Mouse (Mus musculus): ENCODE measurements around the gene Gm9508. TPM values are rescaled to one million over a fixed set of nuclear protein-coding genes. Genes with fewer than 3 reads are reported as not detected.

The Gm9508 gene
- polyA plus RNA-seq, 1 experiment from 2014 or later, result not detected

DNA sequence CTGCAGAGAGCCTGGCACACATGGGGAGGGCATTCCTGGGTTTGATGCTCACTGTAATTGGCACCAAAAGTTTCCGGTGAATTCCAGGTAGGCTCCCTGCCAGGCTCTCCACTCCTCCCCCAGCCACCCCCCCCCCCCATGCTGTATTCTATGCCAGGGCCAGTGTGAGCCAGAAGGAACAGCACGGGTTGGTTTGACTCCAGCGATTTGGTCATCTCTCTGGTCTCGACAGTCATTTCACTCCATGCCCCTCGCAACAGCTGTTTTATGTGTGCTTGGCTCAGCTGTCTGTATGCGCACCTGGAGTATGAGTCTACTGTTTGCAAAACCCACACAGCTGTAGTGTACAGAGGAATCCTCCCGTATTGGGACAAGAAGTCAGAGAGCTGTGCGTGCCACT, 30.7 kb downstream of the Gm9508 start:
- Histone ChIP-seq H3K36me3 (no peaks in the 10 kb centered on the region), H3K9ac (no peak overlapping the region), H3K4me2 (no peak overlapping the region), H3K4me3 (no peak overlapping the region), H3K27me3 (0 out of 2 replicates have a peak, but pooled peaks cover 3% of the 10 kb centered on the region), H3K4me1 (peaks cover 3% of the 10 kb centered on the region; the same call in 1 of the 2 replicates), H3K9me3 (no peaks in the 10 kb centered on the region), H3K27ac (no peak overlapping the region)
- 80% methylated on average over 8 of the region's 8 CpGs for WGBS
- ATAC-seq (ENCODE audit: insufficient number of reproducible peaks, insufficient read depth, low FRiP score, low TSS enrichment, low read depth), result no peak

GRCm38 (mm10) chr10:77663949-77664665, 32.9 kb downstream of the Gm9508 start:
- no peak for ATAC-seq (ENCODE audit: insufficient number of reproducible peaks, insufficient read depth, low FRiP score, low TSS enrichment, low read depth)
- no peak overlapping the region for H3K27ac ChIP-seq
- H3K9ac ChIP-seq, result 0 out of 2 replicates have a peak overlapping the region, but pooled peaks have one; percentile 32
- no peak overlapping the region for H3K4me3 ChIP-seq
- no peaks in the 10 kb centered on the region for H3K36me3 ChIP-seq
- H3K4me2 ChIP-seq, result no peak overlapping the region
- H3K9me3 ChIP-seq, result peaks cover 4% of the 10 kb centered on the region; the same call in 1 of the 2 replicates
- peaks cover 3% of the 10 kb centered on the region; the same call in 1 of the 2 replicates for H3K4me1 ChIP-seq
- 55% methylated on average over 43 of the region's 43 CpGs for WGBS
- 0 out of 2 replicates have a peak, but pooled peaks cover 3% of the 10 kb centered on the region for H3K27me3 ChIP-seq

- no peak overlapping the region for H3K4me2 ChIP-seq
Measured at GRCm38 (mm10) chr10:77658286-77658994, 38.6 kb downstream of the Gm9508 start.

GRCm38 (mm10) chr10:77652046-77652445, 45.0 kb downstream of the Gm9508 start:
- Histone ChIP-seq H3K27me3 (no peaks in the 10 kb centered on the region), H3K36me3 (0 out of 2 replicates have a peak, but pooled peaks cover 3% of the 10 kb centered on the region), H3K4me1 (peaks cover 11% of the 10 kb centered on the region; the same call in 1 of the 2 replicates), H3K9me3 (no peaks in the 10 kb centered on the region), H3K9ac (no peak overlapping the region), H3K27ac (no peak overlapping the region), H3K4me3 (no peak overlapping the region), H3K4me2 (no peak overlapping the region)
- 82% methylated on average over 9 of the region's 9 CpGs for WGBS
- no peak for ATAC-seq (ENCODE audit: insufficient number of reproducible peaks, insufficient read depth, low FRiP score, low TSS enrichment, low read depth)

More at GRCm38 (mm10) chr10:77658286-77658994, 38.6 kb downstream of the Gm9508 start:
- H3K9me3 ChIP-seq, result peaks cover 4% of the 10 kb centered on the region; the same call in 1 of the 2 replicates
- no peak for ATAC-seq (ENCODE audit: insufficient number of reproducible peaks, insufficient read depth, low FRiP score, low TSS enrichment, low read depth)
- no peak overlapping the region for H3K9ac ChIP-seq
- 69% methylated on average over 15 of the region's 15 CpGs for WGBS
- H3K27ac ChIP-seq, result no peak overlapping the region
- H3K27me3 ChIP-seq, result no peaks in the 10 kb centered on the region
- peaks cover 4% of the 10 kb centered on the region; the same call in 1 of the 2 replicates for H3K4me1 ChIP-seq
- no peaks in the 10 kb centered on the region for H3K36me3 ChIP-seq
- H3K4me3 ChIP-seq, result no peak overlapping the region

DNA sequence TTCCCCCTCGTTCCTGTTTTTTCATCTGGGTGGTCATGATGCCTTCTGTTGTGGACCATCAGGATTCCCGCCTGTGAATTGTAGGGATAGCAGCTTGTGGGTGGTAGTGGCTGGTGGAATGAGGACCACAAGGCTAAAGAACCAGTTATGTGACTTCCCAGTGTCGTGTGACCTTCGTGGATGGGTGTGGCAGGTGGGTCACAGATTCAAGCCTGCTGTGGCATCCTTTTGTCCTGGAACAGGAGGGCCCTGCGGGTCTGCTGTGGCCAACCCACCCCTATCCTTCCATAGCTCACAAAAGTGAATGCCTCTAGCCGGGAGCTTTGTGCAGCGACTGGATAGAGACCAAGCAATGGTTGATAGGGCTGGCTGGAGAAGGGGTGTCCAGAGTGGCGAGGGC, 49.1 kb downstream of the Gm9508 start:
- Histone ChIP-seq H3K27ac (no peak overlapping the region), H3K9ac (no peak overlapping the region), H3K4me3 (no peak overlapping the region), H3K4me1 (peaks cover 11% of the 10 kb centered on the region; the same call in 1 of the 2 replicates), H3K27me3 (no peaks in the 10 kb centered on the region), H3K36me3 (peaks cover 44% of the 10 kb centered on the region), H3K4me2 (no peak overlapping the region), H3K9me3 (no peaks in the 10 kb centered on the region)
- WGBS, result 85% methylated on average over 8 of the region's 8 CpGs
- ATAC-seq (ENCODE audit: insufficient number of reproducible peaks, insufficient read depth, low FRiP score, low TSS enrichment, low read depth), result no peak

DNA sequence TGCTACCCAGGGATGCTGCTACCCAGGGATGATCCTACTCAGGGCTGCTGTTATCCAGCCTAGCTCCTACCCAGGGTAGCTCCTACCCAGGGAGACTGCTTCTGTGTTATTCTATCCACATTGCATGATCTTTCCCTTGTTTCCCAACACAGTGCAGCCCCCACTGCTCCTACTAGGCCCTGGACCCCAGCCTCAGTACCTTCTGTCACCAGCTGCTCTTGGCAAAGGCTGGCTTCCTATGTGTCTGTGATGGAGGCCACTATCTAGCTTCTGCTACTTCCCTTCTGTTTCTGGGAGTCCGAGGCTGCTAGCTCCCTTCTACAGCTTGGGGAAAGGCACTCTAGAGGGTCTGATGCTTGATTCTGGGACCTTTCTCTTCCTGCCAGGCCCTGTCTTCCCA, 49.6 kb downstream of the Gm9508 start:
- Histone ChIP-seq H3K4me3 (no peak overlapping the region), H3K9me3 (no peaks in the 10 kb centered on the region), H3K4me1 (peaks cover 11% of the 10 kb centered on the region; the same call in 1 of the 2 replicates), H3K27ac (no peak overlapping the region), H3K4me2 (no peak overlapping the region), H3K36me3 (peaks cover 47% of the 10 kb centered on the region), H3K9ac (no peak overlapping the region), H3K27me3 (no peaks in the 10 kb centered on the region)
- ATAC-seq (ENCODE audit: insufficient number of reproducible peaks, insufficient read depth, low FRiP score, low TSS enrichment, low read depth), result no peak
- WGBS, result 79% methylated on average over 1 of the region's 1 CpGs

Other genes with a start within 250 kb of the Gm9508 start
- gene Fam207a, start 181.4 kb downstream of the Gm9508 start, polyA plus RNA-seq (2015; fragmentation: Nextera tagmentation; extraction: Ambion mirVana), result 38.4 and 41.5 TPM in 2 replicates
- 1.3 TPM in 2 replicates for gene Itgb2, start 167.0 kb downstream of the Gm9508 start, polyA plus RNA-seq (2015; fragmentation: Nextera tagmentation; extraction: Ambion mirVana)
- gene Pttg1ip, start 115.5 kb downstream of the Gm9508 start, polyA plus RNA-seq (2015; fragmentation: Nextera tagmentation; extraction: Ambion mirVana), result 104 and 109 TPM in 2 replicates
- gene Sumo3, start 91.1 kb downstream of the Gm9508 start, polyA plus RNA-seq (2015; fragmentation: Nextera tagmentation; extraction: Ambion mirVana), result 393 and 397 TPM in 2 replicates
- 2.6 and 4.1 TPM in 2 replicates for gene Gm49325, start 91.0 kb downstream of the Gm9508 start, polyA plus RNA-seq (2015; fragmentation: Nextera tagmentation; extraction: Ambion mirVana)
- gene Ube2g2, start 75.0 kb downstream of the Gm9508 start, polyA plus RNA-seq (2015; fragmentation: Nextera tagmentation; extraction: Ambion mirVana), result 76.4 and 80.3 TPM in 2 replicates
- 1.3 and 2.2 TPM in 2 replicates for gene Tspear, start 10.7 kb downstream of the Gm9508 start, polyA plus RNA-seq (2015; fragmentation: Nextera tagmentation; extraction: Ambion mirVana)
- gene Gm19402, start 6.5 kb downstream of the Gm9508 start, polyA plus RNA-seq (2015; fragmentation: Nextera tagmentation; extraction: Ambion mirVana), result not detected in 2 replicates
- not detected in 2 replicates for gene Gm10272, start 9.4 kb upstream of the Gm9508 start, polyA plus RNA-seq (2015; fragmentation: Nextera tagmentation; extraction: Ambion mirVana)
- gene Gm10024, start 14.2 kb upstream of the Gm9508 start, polyA plus RNA-seq (2015; fragmentation: Nextera tagmentation; extraction: Ambion mirVana), result 0.72 and 1.5 TPM in 2 replicates
- gene Gm10142, start 18.6 kb upstream of the Gm9508 start, polyA plus RNA-seq (2015; fragmentation: Nextera tagmentation; extraction: Ambion mirVana), result not detected in 2 replicates
- not detected in 2 replicates for gene Krtap12-1, start 23.4 kb upstream of the Gm9508 start, polyA plus RNA-seq (2015; fragmentation: Nextera tagmentation; extraction: Ambion mirVana)
- gene Gm10100, start 29.3 kb upstream of the Gm9508 start, polyA plus RNA-seq (2015; fragmentation: Nextera tagmentation; extraction: Ambion mirVana), result not detected in 2 replicates
- gene Gm18596, start 45.4 kb upstream of the Gm9508 start, polyA plus RNA-seq (2015; fragmentation: Nextera tagmentation; extraction: Ambion mirVana), result not detected in 2 replicates
- gene Gm9736, start 54.1 kb upstream of the Gm9508 start, polyA plus RNA-seq (2015; fragmentation: Nextera tagmentation; extraction: Ambion mirVana), result 0.42 TPM in 1 of 2 replicates, not detected in the other
- gene Gm3233, start 62.4 kb upstream of the Gm9508 start, polyA plus RNA-seq (2015; fragmentation: Nextera tagmentation; extraction: Ambion mirVana), result not detected in 2 replicates
- gene Gm3238, start 74.1 kb upstream of the Gm9508 start, polyA plus RNA-seq (2015; fragmentation: Nextera tagmentation; extraction: Ambion mirVana), result not detected in 2 replicates
- gene Gm7138, start 79.7 kb upstream of the Gm9508 start, polyA plus RNA-seq (2015; fragmentation: Nextera tagmentation; extraction: Ambion mirVana), result not detected in 2 replicates
- gene Gm3250, start 85.3 kb upstream of the Gm9508 start, polyA plus RNA-seq (2015; fragmentation: Nextera tagmentation; extraction: Ambion mirVana), result not detected in 2 replicates
- gene Gm7137, start 91.0 kb upstream of the Gm9508 start, polyA plus RNA-seq (2015; fragmentation: Nextera tagmentation; extraction: Ambion mirVana), result not detected in 2 replicates
- gene Gm9639, start 97.8 kb upstream of the Gm9508 start, polyA plus RNA-seq (2015; fragmentation: Nextera tagmentation; extraction: Ambion mirVana), result not detected in 2 replicates
- not detected in 2 replicates for gene Gm19668, start 101.9 kb upstream of the Gm9508 start, polyA plus RNA-seq (2015; fragmentation: Nextera tagmentation; extraction: Ambion mirVana)
- not detected in 2 replicates for gene Gm9507, start 114.6 kb upstream of the Gm9508 start, polyA plus RNA-seq (2015; fragmentation: Nextera tagmentation; extraction: Ambion mirVana)
- gene Gm2696, start 117.4 kb upstream of the Gm9508 start, polyA plus RNA-seq (2015; fragmentation: Nextera tagmentation; extraction: Ambion mirVana), result not detected in 2 replicates
- gene Krtap10-4, start 129.9 kb upstream of the Gm9508 start, polyA plus RNA-seq (2015; fragmentation: Nextera tagmentation; extraction: Ambion mirVana), result not detected in 2 replicates
- not detected in 2 replicates for gene Krtap10-10, start 138.7 kb upstream of the Gm9508 start, polyA plus RNA-seq (2015; fragmentation: Nextera tagmentation; extraction: Ambion mirVana)
- not detected in 2 replicates for gene Gm36176, start 149.6 kb upstream of the Gm9508 start, polyA plus RNA-seq (2015; fragmentation: Nextera tagmentation; extraction: Ambion mirVana)
- not detected in 2 replicates for gene Gm10318, start 155.6 kb upstream of the Gm9508 start, polyA plus RNA-seq (2015; fragmentation: Nextera tagmentation; extraction: Ambion mirVana)
- gene Gm3285, start 164.7 kb upstream of the Gm9508 start, polyA plus RNA-seq (2015; fragmentation: Nextera tagmentation; extraction: Ambion mirVana), result not detected in 2 replicates
- gene Lrrc3, start 205.3 kb upstream of the Gm9508 start, polyA plus RNA-seq (2015; fragmentation: Nextera tagmentation; extraction: Ambion mirVana), result 4.2 and 5.1 TPM in 2 replicates